Mouse (Mus musculus): Measurements from ENCODE around the gene Cacna1e.

DNA sequence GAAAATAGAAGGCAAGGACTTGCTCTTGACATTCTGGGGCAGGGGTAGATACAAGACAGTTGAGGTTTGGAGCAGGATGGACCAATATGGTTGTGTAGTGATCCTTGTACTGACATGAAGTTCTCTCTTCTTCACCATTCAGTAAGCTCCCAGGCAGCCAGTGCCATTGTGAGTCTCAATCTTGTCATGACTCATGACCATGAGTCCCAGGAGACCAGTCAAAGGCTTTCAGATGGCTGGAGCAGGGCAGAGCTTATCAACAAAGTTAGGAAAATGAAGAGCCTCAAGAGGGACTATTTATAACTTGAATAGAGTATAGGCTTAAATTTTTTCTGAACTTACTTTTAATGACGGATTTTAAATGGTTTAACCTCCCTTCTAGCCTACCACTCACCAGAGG lies 451.2 kb downstream of the Cacna1e start:
- no peak for TF ChIP-seq CTCF (IDR thresholded peaks at IDR 0.05; ENCODE audit: low read depth)
- no peak for TF ChIP-seq EP300 (IDR thresholded peaks at IDR 0.05; ENCODE audit: low read depth)

Measured in liver, embryonic 14.5 days (tissue).